Mouse (Mus musculus) bone marrow macrophage, adult 2 months (primary cell): ENCODE measurements around the gene Tekt3. TPM values are rescaled to one million over a fixed set of nuclear protein-coding genes. Genes with fewer than 3 reads are reported as not detected.

Experiments used
- H3K27ac ChIP-seq: 2 replicates; pipeline ENCODE4 v1.5.1; 2012; ENCODE audit warnings: low read depth, low read length; ENCODE audit not compliant: insufficient read depth
- H3K4me1 ChIP-seq: 2 replicates; pipeline ENCODE4 v1.6.1; 2012; ENCODE audit warnings: low read length; ENCODE audit not compliant: control insufficient read depth, insufficient read depth
- H3K4me3 ChIP-seq: 2 replicates; pipeline ENCODE4 v1.5.1; 2012; ENCODE audit warnings: mild to moderate bottlenecking, low read length, moderate library complexity; ENCODE audit not compliant: insufficient read depth
- CTCF ChIP-seq: IDR thresholded peaks from 2 replicates; pipeline ENCODE4 v1.5.1; 2012; ENCODE audit warnings: low read depth, mild to moderate bottlenecking, low read length, moderate library complexity
- POLR2A ChIP-seq: IDR thresholded peaks from 2 replicates; pipeline ENCODE4 v1.6.1; 2012; ENCODE audit warnings: mild to moderate bottlenecking, low read depth, low read length, borderline replicate concordance
- polyA plus RNA-seq: library from polyadenylated mRNA; stranded (reverse); fragments of >200 nt; gene quantifications from 2 replicates; pipeline ENCODE4 v1.2.4, GENCODE M21; 2012; ENCODE audit not compliant: missing spikeins, insufficient read depth, insufficient read length

The Tekt3 gene
- polyA plus RNA-seq, result not detected in 2 replicates

DNA sequence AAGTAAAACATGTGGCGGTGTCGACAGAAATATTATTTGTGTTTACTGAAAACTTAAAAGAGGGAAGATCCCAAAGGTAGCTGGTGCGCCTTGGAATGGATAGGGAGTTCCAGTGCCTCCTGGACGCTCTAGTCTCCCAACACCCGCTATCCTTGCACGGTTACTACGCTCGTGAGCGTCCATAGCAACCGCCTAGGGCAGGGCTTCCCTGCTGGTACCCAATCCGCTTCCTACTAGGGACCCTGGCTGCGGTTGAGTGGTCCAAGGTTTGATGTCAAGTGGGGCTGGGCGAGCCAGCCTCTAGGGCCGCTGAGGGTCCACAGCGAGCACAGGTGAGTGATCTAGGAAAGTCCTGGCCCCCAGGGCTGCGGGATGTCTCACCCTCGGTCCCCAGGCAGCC, at the start of gene Tekt3:
Gene Tekt3 (plus strand): TSS at position 209 of the 400 bp plus-strand sequence.
- H3K27ac ChIP-seq, result 0 out of 2 replicates have a peak within 1 kb of the TSS, but pooled peaks have one; percentile 43
- H3K4me1 ChIP-seq, result peaks cover 43% of the 10 kb centered on the region
- TF ChIP-seq POLR2A, result no peak
- H3K4me3 ChIP-seq, result no peak within 1 kb of the TSS

DNA sequence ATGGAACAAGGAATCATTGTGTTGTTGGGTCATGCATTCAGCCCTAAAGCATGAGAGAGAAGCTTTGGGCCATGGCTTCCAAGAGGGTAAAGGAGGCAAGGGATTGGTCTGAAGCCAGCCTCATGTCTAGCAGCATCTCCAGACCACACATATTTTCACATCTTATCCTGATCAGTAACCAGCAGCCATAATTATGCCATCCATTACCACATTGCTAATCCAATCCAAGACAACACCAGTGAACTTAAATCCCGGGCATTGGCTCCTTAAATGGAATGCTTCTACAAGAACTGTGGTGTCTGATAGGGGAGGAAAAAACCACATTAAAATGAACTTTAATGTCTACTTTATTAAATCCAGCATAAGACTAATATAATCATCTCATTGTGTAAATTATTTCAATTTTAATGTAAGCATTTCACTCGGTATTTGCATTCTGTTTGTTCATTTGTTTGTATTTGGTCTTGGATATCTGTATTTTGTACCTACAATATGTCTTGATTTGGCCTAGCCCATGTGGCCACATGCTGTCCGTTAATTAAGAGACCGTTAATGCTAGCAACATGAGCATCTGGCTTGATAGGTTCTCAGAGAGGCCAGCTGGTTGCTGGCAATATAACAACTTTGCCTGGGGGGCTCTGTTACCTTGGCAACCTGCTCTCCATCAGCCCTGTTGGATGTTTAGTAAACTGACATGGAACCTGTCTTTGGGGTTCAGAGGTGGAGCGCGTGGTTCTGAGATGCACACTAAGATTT, 43.9 kb upstream of the Tekt3 start:
- TF ChIP-seq POLR2A (no peak), CTCF (no peak)
- H3K4me1 ChIP-seq, result peaks cover 46% of the 10 kb centered on the region
- H3K4me3 ChIP-seq, result no peak overlapping the region
- H3K27ac ChIP-seq, result no peak overlapping the region

DNA sequence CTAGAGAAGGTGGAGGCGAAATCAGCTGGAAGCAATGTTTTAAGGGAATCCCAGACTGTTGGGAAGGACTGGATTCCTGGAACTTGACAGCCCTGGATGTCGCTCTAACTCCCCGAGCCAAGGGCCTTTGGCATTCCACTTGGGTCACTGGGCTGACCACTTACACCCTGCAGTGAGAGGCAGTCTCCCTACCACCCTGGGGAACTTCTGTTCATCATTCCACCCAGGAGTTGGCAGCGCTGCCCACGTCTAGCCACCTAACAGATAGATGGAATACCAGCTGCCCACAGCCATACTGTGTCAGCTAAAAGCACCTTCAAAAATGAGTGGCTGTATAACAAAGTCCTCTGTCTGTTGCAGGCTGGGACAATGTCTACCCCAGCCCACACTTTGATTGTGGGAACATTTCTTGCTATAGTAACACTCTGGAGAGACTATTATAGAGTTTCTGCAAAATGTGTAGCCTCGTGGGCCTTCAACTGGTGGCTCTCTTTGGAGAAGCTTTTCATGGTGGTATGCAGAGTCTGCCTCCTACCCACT, 43.3 kb upstream of the Tekt3 start:
- Histone ChIP-seq H3K27ac (no peak overlapping the region), H3K4me1 (peaks cover 43% of the 10 kb centered on the region), H3K4me3 (no peak overlapping the region)
- TF ChIP-seq CTCF (no peak), POLR2A (no peak)

DNA sequence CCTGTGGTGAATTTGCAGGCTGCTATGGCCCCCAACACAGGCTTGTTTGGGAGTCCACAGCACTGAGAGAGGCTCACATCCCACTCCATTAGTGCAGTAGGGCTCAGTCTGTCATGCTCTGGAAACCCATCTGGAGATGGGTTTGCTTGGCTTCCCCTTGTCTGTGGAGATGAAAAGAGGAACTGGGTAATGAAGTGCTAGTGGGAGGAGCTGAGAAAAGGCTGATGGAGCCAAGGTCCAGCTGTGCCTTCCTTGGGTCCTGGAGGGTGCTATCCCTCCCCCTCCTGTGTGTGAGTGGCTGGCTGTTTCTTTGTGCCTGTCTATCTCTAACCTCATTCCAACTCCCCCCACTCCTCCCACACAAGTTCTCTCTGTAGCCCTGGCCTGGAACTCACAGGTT, 40.8 kb upstream of the Tekt3 start:
- Histone ChIP-seq H3K4me3 (no peak overlapping the region), H3K27ac (peak overlapping the region; percentile 85), H3K4me1 (peaks cover 43% of the 10 kb centered on the region)
- TF ChIP-seq CTCF (no peak), POLR2A (no peak)

DNA sequence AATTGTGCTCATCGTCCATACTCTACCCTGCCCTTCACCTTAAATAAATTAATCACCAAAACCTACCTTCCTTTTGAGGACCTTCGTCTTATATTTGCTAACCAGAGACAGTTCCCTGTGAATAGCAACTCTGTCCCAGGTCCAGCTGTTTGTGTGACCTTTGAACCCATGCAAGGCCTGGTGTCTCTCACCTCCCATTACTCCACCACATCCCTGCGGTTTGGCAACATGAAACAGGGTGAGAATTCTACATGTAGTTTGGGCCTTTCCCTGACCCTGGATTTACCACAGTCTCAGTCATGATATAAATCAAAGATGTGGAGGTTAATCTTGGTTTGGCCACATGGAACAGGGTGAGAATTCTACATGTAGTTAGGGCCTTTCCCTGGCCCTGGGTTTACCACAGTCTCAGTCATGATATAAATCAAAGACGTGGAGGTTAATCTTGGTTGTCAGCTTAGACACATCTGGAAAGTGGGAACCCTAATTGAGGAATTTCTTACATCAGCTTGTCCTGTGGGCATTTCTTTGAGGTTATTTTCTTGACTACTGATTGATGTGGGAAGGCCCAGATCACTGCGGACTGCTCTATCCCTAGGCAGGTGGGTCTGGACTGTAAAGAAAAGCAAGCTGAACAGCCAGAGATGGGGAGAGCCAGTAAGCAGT, 40.2 kb upstream of the Tekt3 start:
- Histone ChIP-seq H3K27ac (peak overlapping the region; percentile 40), H3K4me1 (peaks cover 48% of the 10 kb centered on the region), H3K4me3 (no peak overlapping the region)
- no peak for TF ChIP-seq CTCF
- no peak for TF ChIP-seq POLR2A

DNA sequence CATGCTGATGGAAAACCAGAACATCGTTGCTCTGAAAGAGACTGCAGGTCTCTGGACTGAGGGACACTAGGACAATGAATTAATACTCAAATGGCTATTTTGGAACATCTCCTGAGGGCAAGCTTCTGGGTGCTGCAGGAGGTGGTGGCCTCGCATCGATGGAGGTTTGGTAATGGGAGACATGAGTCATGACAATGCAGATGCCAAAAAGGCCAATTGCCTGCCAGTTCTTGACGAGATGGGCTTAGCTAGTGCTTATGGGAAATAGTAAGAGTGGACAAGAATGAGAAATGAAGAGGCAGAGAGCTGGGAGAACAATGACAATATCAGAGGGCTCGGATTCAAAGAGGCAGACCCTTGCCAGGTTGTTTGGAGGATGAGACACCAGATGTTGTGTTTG, 38.0 kb upstream of the Tekt3 start:
- TF ChIP-seq POLR2A, result no peak
- TF ChIP-seq CTCF, result no peak
- H3K27ac ChIP-seq, result no peak overlapping the region
- H3K4me3 ChIP-seq, result no peak overlapping the region
- H3K4me1 ChIP-seq, result peaks cover 59% of the 10 kb centered on the region

DNA sequence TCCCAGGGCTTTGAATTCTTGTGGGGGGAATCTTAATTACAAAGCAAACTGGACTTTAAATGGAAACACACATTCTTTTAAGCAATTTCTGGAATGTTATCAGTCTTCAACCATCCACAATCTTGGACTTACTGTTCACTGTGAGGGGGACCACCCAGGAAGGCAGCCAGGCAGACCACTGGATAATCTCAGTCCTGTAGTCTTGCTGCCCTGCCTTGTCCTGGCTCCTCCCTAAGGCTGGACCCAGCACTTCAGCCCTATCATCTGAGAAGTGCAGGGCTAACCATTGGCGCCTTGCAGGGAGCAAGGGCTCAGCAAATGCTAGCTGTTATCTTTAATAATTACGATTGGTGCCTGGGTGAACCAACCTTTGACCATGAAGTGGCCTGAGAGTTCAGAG, 37.3 kb upstream of the Tekt3 start:
- H3K4me1 ChIP-seq, result peaks cover 57% of the 10 kb centered on the region
- no peak overlapping the region for H3K27ac ChIP-seq
- H3K4me3 ChIP-seq, result no peak overlapping the region
- no peak for TF ChIP-seq POLR2A
- TF ChIP-seq CTCF, result no peak

DNA sequence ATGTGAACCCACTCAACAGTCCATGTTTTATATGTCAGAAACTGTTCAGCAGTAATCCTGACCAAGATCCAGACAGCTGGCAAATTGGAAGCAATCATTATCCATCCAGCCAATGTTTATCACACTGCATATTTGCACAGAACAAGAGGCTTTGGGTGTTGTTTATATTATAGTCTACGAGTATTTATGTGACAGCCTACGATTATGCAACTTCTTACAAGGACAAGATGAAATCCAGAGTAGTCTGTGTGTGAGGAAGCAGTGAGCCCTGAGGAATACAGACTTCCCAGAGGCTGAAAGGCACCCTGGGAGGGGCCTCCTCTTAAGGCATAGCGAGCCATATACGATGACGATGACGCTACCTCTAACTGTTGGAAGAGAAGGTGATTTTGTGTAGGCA, 36.0 kb upstream of the Tekt3 start:
- Histone ChIP-seq H3K4me1 (peaks cover 49% of the 10 kb centered on the region), H3K4me3 (no peak overlapping the region), H3K27ac (no peak overlapping the region)
- no peak for TF ChIP-seq CTCF
- TF ChIP-seq POLR2A, result no peak

DNA sequence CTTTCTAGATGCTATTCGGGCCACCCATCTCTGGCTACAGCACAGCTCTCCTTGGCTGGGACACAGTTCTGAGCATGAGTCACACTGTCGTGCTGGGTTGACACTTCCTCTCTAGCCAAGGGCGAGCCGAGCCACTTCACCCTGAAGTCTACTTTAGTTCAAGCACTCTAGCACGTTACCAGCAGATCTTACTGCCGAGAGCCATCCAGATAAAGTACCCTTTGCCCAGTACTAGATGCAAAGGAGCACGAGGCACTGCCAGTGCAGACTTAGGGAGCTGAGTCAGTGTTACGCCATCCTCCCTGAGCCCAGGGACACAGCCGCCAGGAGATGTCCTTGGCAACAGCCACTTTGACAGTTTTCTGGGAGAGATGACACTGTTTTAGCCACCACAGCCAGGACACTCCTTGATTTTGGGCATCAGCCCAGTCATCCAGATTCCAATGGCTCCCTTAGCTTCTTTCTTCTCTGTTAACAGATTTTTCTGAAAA, 34.8 kb upstream of the Tekt3 start:
- peak overlapping the region; percentile 56 for H3K27ac ChIP-seq

DNA sequence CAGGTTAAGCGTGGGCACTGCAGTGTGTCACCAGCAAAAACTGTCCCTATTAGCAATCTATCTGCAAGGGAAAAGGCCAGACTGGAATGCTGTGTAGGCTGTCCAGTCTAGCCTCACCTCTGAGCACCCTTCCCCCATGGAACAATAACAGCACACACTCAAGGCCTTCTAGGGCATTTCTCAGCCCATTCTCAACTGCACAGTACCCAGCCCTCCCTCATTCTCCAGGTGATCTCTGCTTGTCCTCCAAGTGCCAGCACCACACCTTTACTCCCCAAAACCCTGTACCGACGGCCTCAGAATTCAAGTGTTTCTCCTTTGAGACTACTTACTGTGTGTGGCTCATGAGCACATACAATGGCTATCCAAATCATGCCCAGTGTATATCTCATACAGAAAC, 33.3 kb upstream of the Tekt3 start:
- Histone ChIP-seq H3K27ac (no peak overlapping the region), H3K4me1 (peaks cover 44% of the 10 kb centered on the region), H3K4me3 (no peak overlapping the region)
- TF ChIP-seq POLR2A (no peak), CTCF (no peak)

More for the DNA sequence above, 34.8 kb upstream of the Tekt3 start:
- Histone ChIP-seq H3K4me3 (peak overlapping the region; percentile 6; the same call in 1 of the 2 replicates), H3K4me1 (peaks cover 45% of the 10 kb centered on the region)
- TF ChIP-seq CTCF, result no peak
- no peak for TF ChIP-seq POLR2A
